Mouse (Mus musculus) A20 (cell line): ENCODE measurements at regions not wholly inside any gene's neighbourhood (a gene's known extent, or its start where the extent isn't known, plus 50 kb on each side); places are given as distances from the start of the nearest gene placed in this dataset.

Source experiments
- DNase-seq: peaks from one replicate; pipeline ENCODE4 v3.0.0-alpha.2; 2011; ENCODE audit warnings: low read depth, low spot score

DNA sequence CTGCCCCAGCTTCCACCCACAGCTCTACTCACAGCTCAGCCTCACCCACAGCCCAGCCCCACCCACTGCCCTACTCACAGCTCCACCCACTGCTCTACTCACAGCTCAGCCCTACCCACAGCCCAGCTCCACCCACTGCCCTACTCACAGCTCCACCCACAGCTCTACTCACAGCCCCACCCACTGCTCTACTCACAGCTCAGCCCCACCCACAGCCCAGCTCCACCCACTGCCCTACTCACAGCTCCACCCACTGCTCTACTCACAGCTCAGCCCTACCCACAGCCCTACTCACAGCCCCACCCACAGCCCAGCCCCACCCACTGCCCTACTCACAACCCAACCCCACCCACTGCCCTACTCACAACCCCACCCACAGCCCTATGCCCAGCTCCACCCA is 56.5 kb upstream of the Phox2b start:
- DNase-seq = peak; percentile 43

DNA sequence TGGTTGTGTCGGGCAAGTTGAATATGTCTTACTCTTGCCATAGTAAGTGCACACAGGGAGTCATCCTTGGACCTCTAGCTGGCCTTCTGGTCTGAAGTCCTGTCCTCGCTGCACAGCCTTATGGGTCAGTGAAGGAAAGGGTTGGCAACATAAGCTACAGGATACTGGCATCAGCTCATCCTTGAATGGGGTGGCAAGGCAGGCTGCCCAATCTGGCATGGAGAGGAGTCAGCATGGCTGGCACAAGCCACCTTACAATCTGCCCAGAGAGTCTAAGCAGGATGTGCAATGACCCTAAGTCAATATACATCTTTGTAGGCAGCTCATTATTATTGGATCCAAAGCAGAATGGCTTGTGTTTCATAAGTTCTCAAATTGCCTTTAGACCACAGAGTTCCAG is 57.8 kb upstream of the Phox2b start:
- DNase-seq = no peak

DNA sequence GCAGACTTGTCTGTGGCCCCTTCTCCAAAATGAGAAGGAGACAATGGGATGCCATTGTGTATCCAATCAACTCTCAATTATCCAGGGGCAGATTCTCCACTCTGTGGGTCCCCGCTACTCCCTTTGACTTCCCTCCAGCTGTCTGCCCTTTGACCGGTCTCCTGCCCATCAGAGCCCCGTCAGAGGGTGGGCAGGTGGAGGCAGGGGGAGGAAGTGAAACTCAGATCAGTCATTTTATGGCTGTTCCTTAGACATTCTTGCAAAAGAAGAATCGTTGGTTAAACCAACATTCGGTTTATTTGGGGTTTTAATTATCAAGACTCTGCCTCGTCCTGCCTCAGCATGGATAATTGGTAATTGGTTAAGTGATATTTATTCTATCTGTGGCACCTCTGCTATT is 77.7 kb upstream of the Phox2b start:
- peak; percentile 78 for DNase-seq

DNA sequence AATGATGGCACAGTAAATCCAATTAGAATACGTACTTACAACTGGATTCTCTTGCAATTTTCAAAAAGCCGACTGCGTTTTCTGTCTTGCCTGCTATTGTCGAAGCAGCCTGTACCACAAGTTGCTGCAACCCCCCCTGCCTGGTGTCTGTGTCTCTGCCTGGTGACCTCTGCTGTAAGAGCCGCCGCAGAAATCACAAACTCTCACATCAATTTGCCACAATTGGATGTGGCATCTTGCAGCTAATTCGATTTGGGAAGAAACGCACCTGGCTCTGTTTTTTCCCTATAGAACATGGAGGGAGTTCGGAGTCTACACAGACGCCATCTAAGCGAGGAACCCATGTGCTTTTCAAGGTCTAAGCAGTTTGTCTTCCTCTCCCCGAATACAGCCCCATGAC is 80.1 kb upstream of the Phox2b start:
- DNase-seq = no peak

DNA sequence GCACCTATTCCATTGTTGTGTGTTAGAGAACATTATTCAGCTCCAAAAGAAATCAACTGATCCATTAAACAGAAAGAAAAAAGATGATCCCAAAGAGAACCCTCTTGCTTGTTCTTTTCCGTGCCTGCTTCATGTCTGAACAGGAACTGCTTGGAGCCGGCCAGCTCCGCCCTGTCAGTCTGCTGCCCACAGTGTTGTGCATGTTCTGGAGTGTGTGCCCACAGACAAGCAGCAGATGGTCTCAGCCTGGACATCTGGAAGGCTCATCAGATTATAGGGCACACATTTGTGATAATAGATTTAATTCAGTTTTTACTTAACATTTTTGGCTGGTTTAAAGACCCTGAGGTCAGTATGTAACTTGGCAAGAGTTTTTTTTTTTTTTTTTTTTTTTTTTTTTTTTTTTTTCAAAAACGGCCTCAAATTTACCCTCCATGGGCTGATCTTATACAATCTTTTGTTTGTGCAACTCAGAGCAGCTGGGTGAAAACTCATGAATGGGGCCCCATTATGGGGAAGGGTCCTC is 70.9 kb upstream of the Tmem33 start:
- DNase-seq = no peak

DNA sequence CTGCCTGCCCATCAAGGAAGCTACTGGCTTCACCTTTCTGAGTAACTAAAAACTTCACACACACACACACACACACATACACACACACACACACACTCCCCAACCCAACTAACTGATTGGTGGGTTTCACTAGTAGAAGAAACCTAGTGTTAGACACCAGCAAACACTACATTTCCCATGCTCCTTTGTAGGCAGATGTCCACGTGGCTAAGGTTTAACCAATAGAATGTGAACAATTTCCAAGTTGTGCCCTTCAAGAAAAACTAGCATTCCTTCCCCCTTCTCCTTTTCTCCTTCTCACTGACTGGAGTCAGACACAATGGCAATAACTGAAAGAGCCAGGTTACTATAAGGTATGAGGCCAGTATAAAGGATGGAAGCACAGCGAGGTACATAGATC is 66.3 kb upstream of the Tmem33 start:
- no peak for DNase-seq

DNA sequence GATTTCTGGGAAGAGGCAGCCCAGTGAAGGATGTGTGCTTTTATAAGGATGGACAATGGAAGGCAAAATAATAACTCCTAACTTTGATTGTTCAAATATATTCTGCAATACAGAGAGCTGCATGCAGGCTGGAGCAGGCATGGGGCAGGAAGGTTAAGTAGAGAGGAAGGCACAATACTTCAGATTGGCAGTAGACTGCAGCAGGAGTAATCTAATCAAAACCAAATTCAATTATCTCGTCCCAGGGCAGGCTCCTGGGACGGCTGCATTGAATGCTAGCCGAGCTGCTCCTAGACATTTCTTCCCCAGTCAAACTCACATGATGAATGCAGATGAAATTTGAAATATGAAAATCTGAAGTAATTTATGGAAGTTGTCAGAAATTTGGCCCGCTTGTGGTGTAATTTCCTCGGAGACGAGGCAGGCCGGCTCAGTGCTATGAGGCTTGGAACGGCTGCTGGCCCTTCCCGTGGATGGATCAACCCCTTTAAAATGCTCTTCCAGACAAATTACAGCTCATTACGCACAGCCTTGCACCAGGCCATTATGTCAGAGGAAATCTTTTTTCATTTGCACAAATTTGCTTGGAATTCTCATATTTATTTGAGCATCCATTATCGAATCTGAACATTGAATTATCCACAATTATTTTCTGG is 55.2 kb upstream of the Tmem33 start:
- DNase-seq = no peak
